In the genomic region with DNA sequence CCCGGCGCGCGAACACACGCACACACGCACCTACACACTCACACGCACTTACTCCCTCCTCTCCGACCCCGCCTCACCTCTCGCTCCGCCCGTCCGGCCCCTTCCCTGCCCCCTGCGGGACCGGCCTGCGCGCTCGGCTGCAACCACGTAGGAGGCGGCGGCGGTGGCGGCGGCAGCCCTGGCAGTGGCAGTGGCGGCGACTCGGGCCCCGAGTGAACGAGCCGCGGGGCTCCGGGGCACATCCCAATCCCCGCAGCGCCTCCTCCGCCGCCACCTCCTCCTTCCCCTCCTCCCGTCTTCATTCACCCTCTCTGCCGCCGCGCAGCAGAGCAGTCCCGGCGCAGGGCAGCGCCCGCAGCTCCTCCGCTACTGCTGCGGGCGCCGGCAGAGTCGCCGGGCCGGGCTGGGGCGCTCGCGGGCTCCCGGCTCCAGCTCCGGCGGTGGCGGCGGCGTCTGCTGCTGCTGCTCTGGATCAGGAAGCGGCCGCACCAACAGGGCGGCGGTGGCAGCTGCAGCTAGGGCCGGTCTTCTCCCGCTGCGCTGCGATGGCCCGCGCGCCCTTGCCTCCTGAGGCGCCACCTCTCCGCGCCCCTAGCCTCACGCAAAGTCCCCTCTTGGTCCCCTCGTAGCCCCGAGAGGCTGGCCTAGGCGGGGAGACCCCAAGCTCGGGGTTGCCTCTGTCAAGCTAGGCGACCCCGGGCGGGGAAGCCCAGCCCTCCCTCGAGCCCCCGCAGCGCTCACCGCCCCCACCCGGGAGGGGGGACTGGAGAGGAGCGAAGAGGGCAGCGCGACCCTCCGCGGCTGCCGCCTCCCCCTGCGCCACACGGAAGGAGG, we compare ENCODE assay signal across 7 mouse cellular contexts. TPM values are rescaled to one million over a fixed set of nuclear protein-coding genes. Genes with fewer than 3 reads are reported as not detected.
DNase-seq lines count a peak whose midpoint lies in the region; ATAC-seq and TF ChIP-seq lines count a peak whose summit lies in the region.

No protein-coding gene starts in this region.

- ATAC-seq in intestine, embryonic 16.5 days: peak; percentile 74
- ATAC-seq in limb, embryonic 12.5 days (ENCODE audit: insufficient number of reproducible peaks, insufficient read depth, low FRiP score, low TSS enrichment, low read depth): peak; percentile 43; the same call in 1 of the 2 replicates
- peak; percentile 55 for ATAC-seq in midbrain, embryonic 13.5 days

- no peaks in the 10 kb centered on the region for H3K27me3 ChIP-seq in intestine, embryonic 16.5 days (replicated peaks; ENCODE audit: control insufficient read depth, insufficient read depth, low read length)
- peaks cover 8% of the 10 kb centered on the region for H3K27me3 ChIP-seq in limb, embryonic 12.5 days
- peaks cover 4% of the 10 kb centered on the region; the same call in 1 of the 2 replicates for H3K27me3 ChIP-seq in midbrain, embryonic 13.5 days
- no peaks in the 10 kb centered on the region for H3K27me3 ChIP-seq in small intestine, adult 2 months (ENCODE audit: control insufficient read depth, insufficient read depth, low read length)

- H3K4me2 ChIP-seq in intestine, embryonic 16.5 days (ENCODE audit: low read depth, low read length): peak overlapping the region; percentile 73
- peak overlapping the region; percentile 89 for H3K4me2 ChIP-seq in limb, embryonic 12.5 days
- H3K4me2 ChIP-seq in midbrain, embryonic 13.5 days (replicated peaks): peak overlapping the region; percentile 70

- peak; percentile 89 to 92 for DNase-seq in adrenal gland, adult 18-20 months (ENCODE audit: low spot score in 2 of 2)
- peak; percentile 85 for DNase-seq in embryo, embryonic 10 days (ENCODE audit: low spot score)
- DNase-seq in gastrocnemius, postnatal 36 days: peak; percentile 77 to 83

- under 1% methylated on average over 75 of the region's 95 CpGs for WGBS in intestine, embryonic 16.5 days
- WGBS in limb, embryonic 12.5 days: under 1% methylated on average over 80 of the region's 95 CpGs
- WGBS in midbrain, embryonic 13.5 days: under 1% methylated on average over 62 of the region's 95 CpGs
- WGBS in small intestine, adult 2 months: under 1% methylated on average over 94 of the region's 95 CpGs

- peak overlapping the region; percentile 97 for H3K27ac ChIP-seq in intestine, embryonic 16.5 days (ENCODE audit: low read length)
- peak overlapping the region; percentile 93 for H3K27ac ChIP-seq in limb, embryonic 12.5 days
- H3K27ac ChIP-seq in midbrain, embryonic 13.5 days: peak overlapping the region; percentile 98
- peak overlapping the region; percentile 99 for H3K27ac ChIP-seq in small intestine, adult 2 months (ENCODE audit: insufficient read depth, low read depth, low read length)

- intact Hi-C loops in gastrocnemius, postnatal 36 days (cut with DNase I): loop anchor here (5.0 kb wide), 2 partner anchors 41 to 91 kb away; no protein-coding TSS in a partner anchor

- no peaks in the 10 kb centered on the region for H3K36me3 ChIP-seq in intestine, embryonic 16.5 days (ENCODE audit: control insufficient read depth, insufficient read depth, low read length)
- no peaks in the 10 kb centered on the region for H3K36me3 ChIP-seq in limb, embryonic 12.5 days
- no peaks in the 10 kb centered on the region for H3K36me3 ChIP-seq in midbrain, embryonic 13.5 days
- H3K36me3 ChIP-seq in small intestine, adult 2 months (ENCODE audit: control insufficient read depth, insufficient read depth, low read length): no peaks in the 10 kb centered on the region

- H3K9me3 ChIP-seq in intestine, embryonic 16.5 days (ENCODE audit: control insufficient read depth, low read length): no peaks in the 10 kb centered on the region
- no peaks in the 10 kb centered on the region for H3K9me3 ChIP-seq in limb, embryonic 12.5 days
- no peaks in the 10 kb centered on the region for H3K9me3 ChIP-seq in midbrain, embryonic 13.5 days

- H3K4me3 ChIP-seq in intestine, embryonic 16.5 days (ENCODE audit: low read length): peak overlapping the region; percentile 94
- H3K4me3 ChIP-seq in limb, embryonic 12.5 days (replicated peaks): peak overlapping the region; percentile 82
- peak overlapping the region; percentile 88 for H3K4me3 ChIP-seq in midbrain, embryonic 13.5 days (replicated peaks)
- peak overlapping the region; percentile 98 for H3K4me3 ChIP-seq in small intestine, adult 2 months (ENCODE audit: low read depth, low read length)

- TF ChIP-seq CTCF in small intestine, adult 2 months (IDR thresholded peaks at IDR 0.05; ENCODE audit: extremely low read depth, insufficient read length, insufficient replicate concordance, low read depth, low read length): no peak

- H3K4me1 ChIP-seq in intestine, embryonic 16.5 days (ENCODE audit: control insufficient read depth, insufficient read depth, low read length): peaks cover 32% of the 10 kb centered on the region
- H3K4me1 ChIP-seq in limb, embryonic 12.5 days (replicated peaks): peaks cover 47% of the 10 kb centered on the region
- peaks cover 50% of the 10 kb centered on the region for H3K4me1 ChIP-seq in midbrain, embryonic 13.5 days (replicated peaks)
- peaks cover 14% of the 10 kb centered on the region for H3K4me1 ChIP-seq in small intestine, adult 2 months (ENCODE audit: control insufficient read depth, insufficient read depth, insufficient read length, low read length)

- TF ChIP-seq POLR2A in small intestine, adult 2 months (IDR thresholded peaks at IDR 0.05; ENCODE audit: low read depth, low read length): peak; percentile 73

- peak overlapping the region; percentile 97 for H3K9ac ChIP-seq in intestine, embryonic 16.5 days (ENCODE audit: low read depth, low read length)
- peak overlapping the region; percentile 90 for H3K9ac ChIP-seq in limb, embryonic 12.5 days (replicated peaks)
- H3K9ac ChIP-seq in midbrain, embryonic 13.5 days (replicated peaks): peak overlapping the region; percentile 91

RNA-seq across cellular contexts. Expression of a gene that starts 1.1 kb away (rescaled TPM):
- total RNA-seq in adrenal gland, adult 18-20 months (2021): 10 to 100 TPM; 27.4 to 30.4 TPM
- total RNA-seq in gastrocnemius, postnatal 36 days (2021): 10 to 100 TPM; 33.7 to 39.7 TPM
- 5.0 and 5.3 TPM in 2 replicates for polyA plus RNA-seq in intestine, embryonic 16.5 days (2015; fragmentation: Nextera tagmentation; extraction: Ambion mirVana)
- 2.5 and 2.7 TPM in 2 replicates for polyA plus RNA-seq in limb, embryonic 12.5 days (2016; fragmentation: Nextera tagmentation; extraction: Ambion mirVana)
- polyA plus RNA-seq in midbrain, embryonic 13.5 days (2015; fragmentation: Nextera tagmentation; extraction: Ambion mirVana): 6.3 and 7.1 TPM in 2 replicates
- polyA plus RNA-seq in small intestine, adult 2 months (2012; rRNA removed): 9.2 and 34.9 TPM in 2 replicates

Comparison
In these comparisons a context has a peak if more than half of its experiments do, and no peak if none do; other contexts are left out.
1. Peak in every context shown above with its lines: DNase-seq, ATAC-seq, H3K4me3 ChIP-seq and H3K27ac ChIP-seq.